Comparison of ENCODE assay signal across 29 mouse cellular contexts in the genomic region with DNA sequence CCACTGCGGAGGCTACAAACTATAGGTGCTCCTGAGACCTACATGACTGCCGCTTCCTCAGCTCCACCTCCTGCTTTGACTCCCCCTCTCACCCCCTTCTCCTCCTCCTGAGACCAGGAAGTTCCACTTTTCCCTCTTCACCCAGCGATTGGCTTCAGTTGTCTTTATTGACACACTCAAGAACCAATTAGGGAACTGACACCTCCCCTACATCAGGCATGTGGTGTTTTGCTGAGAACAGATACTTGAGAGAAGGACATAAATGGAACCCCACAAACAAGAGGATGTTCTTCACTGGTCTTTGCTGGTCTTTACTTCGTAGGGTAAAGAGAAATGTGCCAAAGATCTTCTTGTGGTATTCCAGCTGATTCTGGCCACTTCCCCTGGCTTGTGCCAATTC. TPM values are rescaled to one million over a fixed set of nuclear protein-coding genes. Genes with fewer than 3 reads are reported as not detected.
A peak's percentile ranks its signal among the peaks of the same experiment; 100 is the strongest.
DNase-seq lines count a peak whose midpoint lies in the region; ATAC-seq lines count a peak whose summit lies in the region.
"Had no signal": no experiment of that assay in that cellular context is flagged by ENCODE, and none has a peak within 500 bp of the region (broad histone marks: within the 10 kb centered on the region; RNA-seq: fewer than 3 reads in every experiment).

No protein-coding gene starts in this region.

- H3K4me1 ChIP-seq in heart, embryonic 10.5 days: peaks cover 54% of the 10 kb centered on the region
- H3K4me1 ChIP-seq in midbrain, embryonic 14.5 days (ENCODE audit: control insufficient read depth, insufficient read depth, low read length): peaks cover 19% of the 10 kb centered on the region; the same call in 1 of the 2 replicates
- peaks cover 25% of the 10 kb centered on the region for H3K4me1 ChIP-seq in neural tube, embryonic 15.5 days
- H3K4me1 ChIP-seq: intestine, embryonic 15.5 days had no signal

- no peak overlapping the region for H3K9ac ChIP-seq in midbrain, embryonic 14.5 days (replicated peaks; ENCODE audit: low read length)
- no peak overlapping the region for H3K9ac ChIP-seq in neural tube, embryonic 15.5 days (replicated peaks)
- H3K9ac ChIP-seq: embryonic facial prominence, embryonic 13.5 days; heart, embryonic 15.5 days; intestine, embryonic 15.5 days; limb, embryonic 12.5 days; liver, embryonic 15.5 days; lung, embryonic 14.5 days; midbrain, embryonic 13.5 days; stomach, embryonic 15.5 days had no signal

- no peaks in the 10 kb centered on the region; the same call in 1 of the 2 replicates for H3K27me3 ChIP-seq in heart, embryonic 10.5 days (ENCODE audit: insufficient read depth, poor library complexity, severe bottlenecking)
- H3K27me3 ChIP-seq in midbrain, embryonic 14.5 days (ENCODE audit: control insufficient read depth, insufficient read depth, low read length): no peaks in the 10 kb centered on the region
- H3K27me3 ChIP-seq in neural tube, embryonic 15.5 days (replicated peaks): no peaks in the 10 kb centered on the region
- H3K27me3 ChIP-seq: embryonic facial prominence, embryonic 13.5 days; heart, embryonic 15.5 days; intestine, embryonic 15.5 days; limb, embryonic 12.5 days; midbrain, embryonic 13.5 days; stomach, embryonic 15.5 days had no signal

- H3K4me2 ChIP-seq in midbrain, embryonic 14.5 days (ENCODE audit: low read length): no peak overlapping the region
- no peak overlapping the region for H3K4me2 ChIP-seq in neural tube, embryonic 15.5 days
- H3K4me2 ChIP-seq: embryonic facial prominence, embryonic 13.5 days; heart, embryonic 15.5 days; intestine, embryonic 15.5 days; limb, embryonic 12.5 days; liver, embryonic 15.5 days; lung, embryonic 14.5 days; midbrain, embryonic 13.5 days; stomach, embryonic 15.5 days had no signal

- H3K4me3 ChIP-seq in heart, embryonic 10.5 days: no peak overlapping the region
- no peak overlapping the region for H3K4me3 ChIP-seq in midbrain, embryonic 14.5 days (replicated peaks; ENCODE audit: low read depth, low read length)
- no peak overlapping the region for H3K4me3 ChIP-seq in neural tube, embryonic 15.5 days (replicated peaks)
- H3K4me3 ChIP-seq: embryonic facial prominence, embryonic 13.5 days; forebrain, embryonic 10.5 days; gastrocnemius, adult 2 months; heart, embryonic 15.5 days; intestine, embryonic 15.5 days; limb, embryonic 12.5 days; liver, embryonic 15.5 days; midbrain, embryonic 13.5 days; stomach, embryonic 15.5 days had no signal

- no peaks in the 10 kb centered on the region for H3K36me3 ChIP-seq in heart, embryonic 10.5 days
- no peaks in the 10 kb centered on the region for H3K36me3 ChIP-seq in midbrain, embryonic 14.5 days (ENCODE audit: control insufficient read depth, insufficient read depth, low read length)
- no peaks in the 10 kb centered on the region for H3K36me3 ChIP-seq in neural tube, embryonic 15.5 days
- H3K36me3 ChIP-seq: embryonic facial prominence, embryonic 13.5 days; forebrain, embryonic 10.5 days; heart, embryonic 15.5 days; intestine, embryonic 15.5 days; limb, embryonic 12.5 days; liver, embryonic 15.5 days; midbrain, embryonic 13.5 days; stomach, embryonic 15.5 days had no signal

- H3K9me3 ChIP-seq in heart, embryonic 10.5 days: no peaks in the 10 kb centered on the region
- no peaks in the 10 kb centered on the region for H3K9me3 ChIP-seq in midbrain, embryonic 14.5 days (ENCODE audit: control insufficient read depth, low read length)
- no peaks in the 10 kb centered on the region for H3K9me3 ChIP-seq in neural tube, embryonic 15.5 days (replicated peaks)
- H3K9me3 ChIP-seq: embryonic facial prominence, embryonic 13.5 days; forebrain, embryonic 10.5 days; heart, embryonic 15.5 days; intestine, embryonic 15.5 days; limb, embryonic 12.5 days; liver, embryonic 15.5 days; midbrain, embryonic 13.5 days; stomach, embryonic 15.5 days had no signal

- DNase-seq in heart, embryonic 10.5 days (ENCODE audit: low spot score): no peak
- DNase-seq in heart, adult 18-20 months: no peak
- peak; percentile 67 for DNase-seq in R1 (ENCODE audit: low read depth, low spot score)
- no peak for DNase-seq in midbrain, embryonic 14.5 days
- no peak for DNase-seq in kidney, postnatal 4 days
- no peak for DNase-seq in left cerebral cortex, adult 18-20 months (ENCODE audit: low spot score in 2 of 2)
- DNase-seq: adrenal gland, adult 2 months; cerebellum, adult 11-12 months; cerebellum, adult 9-11 months; gastrocnemius, adult 2 months; kidney, adult 8-10 months; layer of hippocampus, postnatal 36 days; right cerebral cortex, postnatal 25 days; thymus, postnatal 14 days had no signal

- ATAC-seq in granulocyte monocyte progenitor cell, adult 5-6 weeks (replicated peaks; ENCODE audit: poor library complexity, severe bottlenecking): peak; percentile 73
- no peak for ATAC-seq in midbrain, embryonic 14.5 days (ENCODE audit: low FRiP score, low TSS enrichment)
- no peak for ATAC-seq in neural tube, embryonic 15.5 days (ENCODE audit: low FRiP score)
- ATAC-seq: activated CD4-positive, CD25-positive, alpha-beta regulatory T cell, adult 4 months; forebrain, embryonic 16.5 days; hindbrain, postnatal 0 days; intestine, embryonic 15.5 days; midbrain, embryonic 13.5 days had no signal

- WGBS in heart, embryonic 10.5 days: 69% methylated on average over 4 of the region's 4 CpGs
- WGBS in midbrain, embryonic 14.5 days: 74% methylated on average over 4 of the region's 4 CpGs
- WGBS in neural tube, embryonic 15.5 days: 74% methylated on average over 4 of the region's 4 CpGs

- 0 out of 2 replicates have a peak overlapping the region, but pooled peaks have one; percentile 29 for H3K27ac ChIP-seq in heart, embryonic 10.5 days
- H3K27ac ChIP-seq in midbrain, embryonic 14.5 days (replicated peaks; ENCODE audit: low read depth, low read length): no peak overlapping the region
- no peak overlapping the region for H3K27ac ChIP-seq in neural tube, embryonic 15.5 days (replicated peaks)
- H3K27ac ChIP-seq: embryonic facial prominence, embryonic 13.5 days; forebrain, embryonic 10.5 days; gastrocnemius, adult 2 months; heart, embryonic 15.5 days; hindbrain, postnatal 0 days; intestine, embryonic 15.5 days; kidney, postnatal 0 days; limb, embryonic 12.5 days; liver, embryonic 15.5 days; midbrain, embryonic 13.5 days; stomach, embryonic 15.5 days had no signal

RNA-seq across cellular contexts. Expression of a gene that starts 46.6 kb away (rescaled TPM):
- 3.7 and 8.8 TPM in 2 replicates for polyA plus RNA-seq in heart, embryonic 10.5 days (2016; fragmentation: Nextera tagmentation; extraction: Ambion mirVana)
- total RNA-seq in heart, adult 18-20 months (2021): 10 to 100 TPM in 1 of 2 experiments, 1 to 10 TPM in 1; 9.4 to 10.3 TPM
- 1.3 and 6.3 TPM in 2 replicates for total RNA-seq in granulocyte monocyte progenitor cell, adult 5-6 weeks (2014; fragmentation: Nextera tagmentation)
- 0.56 and 0.93 TPM in 2 replicates for total RNA-seq in granulocyte monocyte progenitor cell, adult 5-6 weeks (2017)
- 295 and 301 TPM in 2 replicates for polyA plus RNA-seq in midbrain, embryonic 14.5 days (2014; fragmentation: Nextera tagmentation; extraction: Ambion mirVana)
- polyA plus RNA-seq in neural tube, embryonic 15.5 days (2015; fragmentation: Nextera tagmentation; extraction: Ambion mirVana): 296 and 363 TPM in 2 replicates
- total RNA-seq in left cerebral cortex, adult 18-20 months (2021): 1,000 to 10,000 TPM; 1,494 to 1,506 TPM

Comparison
In these comparisons a context has a peak if more than half of its experiments do, and no peak if none do; other contexts are left out.
1. RNA of a gene that starts 46.6 kb away (total RNA-seq): 1,494 to 1,506 TPM in left cerebral cortex, adult 18-20 months; 9.4 to 10.3 TPM in heart, adult 18-20 months and 0.56 to 6.3 TPM in granulocyte monocyte progenitor cell, adult 5-6 weeks; every median in the first group is over 100 times any median in the second.